Mouse (Mus musculus): ENCODE results near the gene Fat2. TPM values are rescaled to one million over a fixed set of nuclear protein-coding genes. Genes with fewer than 3 reads are reported as not detected.
A peak's percentile ranks its signal among the peaks of the same experiment; 100 is the strongest.

The Fat2 gene
- total and polyA plus RNA-seq, 3 experiments = 0.01 to 0.14 (median 0.10) TPM

DNA sequence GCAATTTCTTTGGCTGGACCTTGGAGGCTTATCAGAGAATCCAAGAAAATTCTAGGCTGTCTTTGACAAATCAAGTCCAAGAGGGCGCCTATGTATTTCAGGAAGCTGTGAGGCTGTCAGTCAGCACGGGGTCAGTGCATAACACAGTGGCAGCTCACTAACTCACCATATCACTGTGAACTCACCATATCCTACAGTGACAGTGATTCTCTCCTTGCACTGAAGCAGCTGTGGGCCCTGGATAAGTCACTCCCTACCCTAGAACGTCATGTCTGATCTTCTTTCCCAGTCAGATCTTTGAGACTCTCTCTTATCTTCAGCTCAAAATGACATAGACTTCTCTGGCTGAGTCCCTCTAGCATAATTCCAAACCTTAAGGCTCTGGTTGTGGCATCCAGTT, 96.9 kb downstream of the Fat2 start:
- no peak for DNase-seq

DNA sequence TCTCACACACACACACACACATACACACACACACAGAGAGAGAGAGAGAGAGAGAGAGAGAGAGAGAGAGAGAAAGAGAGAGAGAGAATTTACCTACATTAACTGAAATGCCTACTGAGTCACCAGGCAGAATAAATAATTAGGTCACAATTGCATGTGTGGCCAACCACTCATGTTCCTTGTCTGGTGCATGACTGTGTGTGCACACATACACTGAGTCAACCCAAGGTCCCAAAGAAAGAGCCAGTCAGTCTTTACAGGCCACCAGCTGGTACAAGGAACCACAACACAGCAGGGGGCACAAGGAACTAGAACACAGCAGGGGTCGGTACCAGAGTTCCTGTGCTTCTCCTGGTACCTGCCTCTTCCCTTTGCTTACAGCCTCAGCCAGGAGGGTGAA, 99.5 kb downstream of the Fat2 start:
- DNase-seq = peak; percentile 26

DNA sequence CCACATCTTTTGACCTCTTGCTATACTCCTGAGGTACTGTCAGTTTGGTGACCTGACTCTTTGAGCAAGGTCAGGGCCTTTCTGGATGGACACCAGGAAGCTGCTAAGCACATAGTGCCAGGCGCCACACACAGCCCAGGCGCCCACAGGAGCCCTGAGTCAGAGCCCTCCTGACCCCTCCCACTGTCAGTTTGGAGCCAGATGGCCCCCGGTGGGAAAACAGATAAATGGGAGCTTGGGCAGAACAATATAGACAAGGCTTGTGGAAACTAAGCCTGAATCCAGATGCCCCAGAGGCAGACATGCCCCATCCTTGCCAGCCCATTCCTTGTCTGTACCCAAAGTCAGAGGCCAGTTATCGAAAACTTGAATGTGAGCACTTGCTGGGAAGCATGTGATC, 101.6 kb downstream of the Fat2 start:
- DNase-seq = peak; percentile 19

DNA sequence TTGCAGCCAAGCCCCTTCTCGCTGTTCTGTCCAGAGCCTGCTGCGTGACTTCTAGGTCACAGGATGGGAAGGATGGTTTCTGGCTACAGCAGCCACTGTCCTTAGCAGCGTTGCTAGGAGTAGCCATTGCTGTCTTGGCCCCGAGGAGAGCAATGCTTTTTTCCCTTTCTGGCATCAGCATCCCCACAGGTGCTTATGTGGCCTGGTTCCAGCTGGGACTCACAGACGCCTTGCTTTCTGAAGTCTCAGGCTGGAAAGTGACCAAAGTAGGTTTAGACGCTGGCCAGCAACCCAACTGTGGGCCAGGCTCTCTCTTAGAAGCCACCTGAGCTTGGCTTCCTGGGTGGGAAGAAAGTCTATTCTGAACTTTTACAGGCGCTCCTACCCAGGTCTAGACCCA, 102.1 kb downstream of the Fat2 start:
- no peak for DNase-seq

DNA sequence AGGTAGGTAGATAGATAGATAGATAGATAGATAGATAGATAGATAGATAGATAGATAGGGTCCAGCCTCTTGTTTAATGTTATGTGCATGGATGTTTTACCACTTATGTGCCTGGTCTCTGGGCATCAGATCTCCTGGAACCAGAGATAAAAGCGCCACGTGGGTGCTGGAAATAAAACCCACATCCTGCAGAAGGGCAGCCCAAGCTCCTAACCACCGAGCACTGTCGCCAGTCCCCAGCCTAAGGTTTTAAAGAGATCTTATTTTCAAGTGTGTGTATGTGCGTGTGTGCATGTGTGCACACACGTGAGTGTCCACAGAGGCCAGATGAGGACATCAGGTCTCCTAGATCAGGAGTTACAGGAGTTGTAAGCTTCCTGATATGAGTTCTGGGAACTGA, 105.3 kb downstream of the Fat2 start:
- DNase-seq = no peak

DNA sequence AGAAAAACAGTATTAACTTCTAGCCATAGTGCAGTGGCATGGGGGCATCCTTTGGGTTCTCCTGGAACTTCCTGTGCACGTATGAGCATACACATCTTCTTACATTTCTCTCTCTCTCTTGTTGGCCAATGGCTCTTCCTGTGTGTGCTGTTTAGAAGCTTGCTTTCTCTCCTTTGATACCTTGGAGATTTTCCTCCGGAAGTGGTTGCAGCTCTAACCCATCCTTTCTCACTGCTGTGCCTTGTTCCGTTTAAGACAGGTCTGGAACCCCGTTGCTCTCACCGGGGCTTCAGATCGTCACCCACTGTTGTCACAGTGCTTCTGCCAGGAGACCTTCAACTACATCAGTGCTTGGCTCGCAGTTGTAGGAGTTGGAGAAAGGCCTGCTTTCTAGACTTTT, 115.1 kb downstream of the Fat2 start:
- DNase-seq = no peak

DNA sequence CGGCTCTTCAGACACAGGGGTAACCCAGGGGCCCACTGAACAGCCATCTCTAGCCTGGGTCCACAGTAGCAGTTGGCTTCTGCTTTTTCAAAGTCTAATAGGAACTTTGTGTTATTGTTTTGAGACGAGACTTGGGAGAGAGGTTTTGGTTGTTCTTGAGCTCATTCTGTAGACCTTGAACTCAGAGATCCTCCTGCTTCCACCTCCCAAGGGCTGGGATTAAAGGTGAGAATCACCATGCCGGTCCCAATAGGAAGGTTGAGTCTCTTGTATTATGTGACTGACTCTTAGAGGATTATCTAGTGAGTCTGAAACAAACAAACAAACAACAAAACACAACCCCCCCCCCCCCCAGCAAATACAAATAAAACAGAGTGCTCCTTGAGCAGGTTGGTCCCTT, 117.9 kb downstream of the Fat2 start:
- DNase-seq = no peak

DNA sequence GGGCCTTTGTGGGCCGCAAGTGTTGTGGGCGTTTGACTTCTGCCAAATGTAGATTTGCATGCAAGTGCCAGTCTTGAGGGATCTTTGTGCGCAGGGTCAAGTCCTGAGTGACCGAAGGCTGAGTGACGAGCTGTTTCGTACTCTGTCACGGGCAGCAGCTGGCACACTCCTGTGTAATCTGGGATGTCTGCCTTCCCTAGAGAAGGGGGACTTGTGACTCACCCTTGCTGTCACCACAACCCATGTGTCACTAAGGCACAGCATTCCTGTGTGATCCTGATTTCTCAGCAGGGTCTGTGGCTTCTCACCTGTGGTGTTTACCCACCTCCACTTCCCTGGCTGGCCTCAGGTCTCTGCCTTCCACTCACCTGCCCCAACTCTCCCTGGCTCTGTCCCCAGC, 118.5 kb downstream of the Fat2 start:
- DNase-seq = peak; percentile 33

DNA sequence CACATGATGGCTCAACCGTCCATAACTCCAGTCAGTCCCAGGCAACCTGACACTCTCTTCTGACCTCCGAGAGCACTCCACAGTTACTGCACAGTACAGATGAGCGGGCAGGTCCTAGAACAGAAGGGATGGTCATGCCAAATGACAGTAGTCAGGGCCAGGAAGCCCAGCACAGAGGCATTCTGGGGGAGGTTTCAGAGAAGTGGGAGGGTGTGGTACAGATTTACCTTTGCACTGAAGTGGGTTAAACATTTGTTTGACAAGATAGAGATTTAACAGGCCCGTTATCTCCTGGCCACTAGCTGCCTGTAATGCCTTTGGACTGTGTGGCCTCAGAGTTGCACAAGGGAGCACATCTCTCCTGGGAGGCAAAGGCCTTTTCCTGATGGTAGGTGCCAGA, 118.9 kb downstream of the Fat2 start:
- DNase-seq = no peak

DNA sequence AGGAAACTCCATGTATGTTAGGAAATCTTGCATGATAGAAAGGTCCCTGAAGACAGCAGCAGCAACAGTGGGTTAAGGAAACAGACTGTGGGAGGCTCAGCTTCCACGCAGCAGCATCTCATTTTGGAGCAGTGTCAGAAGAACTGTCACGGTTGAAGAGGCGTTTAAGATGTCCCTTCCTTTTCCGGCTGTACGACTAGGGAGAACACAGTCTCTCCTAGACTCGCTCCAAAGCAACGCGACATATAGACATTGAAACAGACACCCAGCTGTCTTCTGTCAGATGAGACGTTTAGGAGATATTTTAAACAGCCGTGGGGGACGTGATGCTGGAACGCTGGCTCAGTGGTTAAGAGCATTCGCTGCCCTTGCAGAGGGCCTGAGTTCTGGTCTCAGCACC, 119.5 kb downstream of the Fat2 start:
- DNase-seq = no peak

DNA sequence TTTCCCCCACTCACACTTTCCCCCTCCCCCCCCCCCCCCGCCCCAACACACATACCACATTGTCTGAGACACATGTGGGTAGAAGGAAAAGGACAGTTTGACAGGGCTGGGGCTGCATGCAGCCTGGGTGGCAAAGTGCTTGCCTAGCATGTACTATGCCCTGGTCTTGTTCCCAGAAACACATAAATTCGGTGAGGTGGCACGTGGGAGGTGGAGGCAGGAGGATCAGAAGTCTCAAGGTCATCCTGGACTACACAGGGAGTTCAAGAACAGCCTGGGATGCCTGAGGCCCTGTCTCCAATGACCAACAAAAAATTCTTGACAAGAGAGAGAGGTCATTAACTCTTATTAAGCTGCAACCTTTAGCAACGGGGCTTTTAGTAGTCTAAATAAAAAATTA, 120.3 kb downstream of the Fat2 start:
- no peak for DNase-seq

DNA sequence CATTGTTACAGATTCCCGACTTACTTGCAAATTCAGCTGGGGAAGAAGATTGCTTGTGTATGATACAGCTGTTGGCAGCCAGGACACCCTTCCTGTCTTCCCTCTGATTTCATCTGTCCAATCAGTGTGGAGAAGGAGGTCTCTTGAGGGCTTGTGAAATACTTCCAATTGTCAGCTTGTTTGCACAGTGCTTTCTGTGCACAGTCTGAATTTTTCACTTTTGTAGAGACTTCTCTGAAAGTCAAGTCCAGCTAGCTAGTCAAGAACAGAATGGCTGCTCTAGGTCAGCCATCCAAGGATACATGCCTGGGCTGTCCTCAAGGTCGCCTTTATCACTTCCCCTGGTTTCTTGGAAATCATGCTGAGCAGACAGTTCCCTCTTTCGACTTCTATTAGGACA, 121.4 kb downstream of the Fat2 start:
- DNase-seq = peak; percentile 37

DNA sequence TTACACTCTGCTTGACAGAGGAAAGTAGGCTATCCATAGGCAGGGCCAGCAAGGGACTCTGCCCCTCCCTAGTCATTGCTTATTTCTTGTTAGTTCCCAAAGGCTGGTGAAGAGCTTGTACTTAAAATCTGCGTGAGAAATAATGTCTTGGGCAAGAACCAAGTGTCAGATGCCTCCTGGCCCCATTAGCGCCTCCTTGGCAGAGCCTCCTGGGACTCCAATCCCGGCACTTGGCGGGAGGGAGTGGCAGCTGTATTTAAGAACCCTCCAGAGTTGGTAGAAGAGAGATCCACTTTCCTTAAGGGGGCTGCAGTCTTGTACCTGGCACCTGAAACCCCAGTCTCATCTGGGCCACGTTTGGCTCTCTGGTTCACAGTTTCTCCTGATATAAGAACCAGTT, 122.2 kb downstream of the Fat2 start:
- DNase-seq = no peak

DNA sequence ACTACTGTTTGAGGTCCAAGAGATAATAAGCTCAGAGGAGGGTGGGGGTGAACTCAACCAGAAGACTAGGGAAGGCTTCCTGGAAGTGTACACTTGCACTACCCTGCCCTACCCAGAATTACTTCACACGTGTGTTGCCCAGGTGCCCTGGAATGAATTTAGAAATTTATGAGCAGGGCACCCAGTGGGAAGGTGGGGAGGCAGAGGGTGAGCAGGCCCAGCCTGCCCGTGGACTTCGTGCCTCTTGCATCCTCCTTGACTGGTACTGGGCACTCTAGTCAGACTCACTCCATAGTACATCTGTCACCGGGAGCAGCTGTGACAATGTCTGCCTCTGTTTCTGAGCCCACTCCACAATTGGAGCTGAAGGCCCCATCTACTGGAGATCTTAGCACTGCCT, 122.8 kb downstream of the Fat2 start:
- DNase-seq = no peak

DNA sequence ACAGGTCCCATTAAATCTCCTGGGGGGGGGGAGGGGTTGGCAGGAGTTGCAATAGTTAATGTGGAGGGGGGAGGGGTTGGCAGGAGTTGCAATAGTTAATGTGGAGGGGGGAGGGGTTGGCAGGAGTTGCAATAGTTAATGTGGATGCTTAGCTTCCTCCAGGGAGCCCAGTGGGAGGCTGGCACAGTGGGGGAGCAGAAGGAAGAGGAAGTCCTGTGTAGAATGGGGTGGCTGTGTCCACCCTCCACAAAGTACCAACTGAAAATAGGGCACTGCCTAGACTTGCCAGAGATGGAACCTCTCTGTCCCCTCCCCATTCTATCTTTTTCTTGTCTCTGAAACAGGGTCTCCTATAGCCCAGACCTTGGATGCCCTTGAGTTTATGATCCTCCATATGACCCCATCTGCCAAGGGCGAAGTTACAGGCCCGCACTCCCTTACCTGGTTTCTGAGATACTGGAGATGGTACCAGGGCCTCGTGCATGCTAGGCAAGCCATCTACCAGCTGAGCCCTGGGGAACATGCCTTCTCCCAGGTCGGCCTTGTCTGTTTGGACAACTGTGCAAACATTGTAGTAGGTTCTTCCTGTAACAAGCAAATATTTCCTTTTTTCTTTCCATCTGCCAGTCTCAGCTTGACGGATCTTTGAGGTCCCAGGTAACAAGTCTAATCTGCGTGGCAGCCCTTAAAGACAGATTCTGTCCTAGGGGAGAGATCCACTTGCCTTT, 126.6 kb downstream of the Fat2 start:
- DNase-seq = no peak

DNA sequence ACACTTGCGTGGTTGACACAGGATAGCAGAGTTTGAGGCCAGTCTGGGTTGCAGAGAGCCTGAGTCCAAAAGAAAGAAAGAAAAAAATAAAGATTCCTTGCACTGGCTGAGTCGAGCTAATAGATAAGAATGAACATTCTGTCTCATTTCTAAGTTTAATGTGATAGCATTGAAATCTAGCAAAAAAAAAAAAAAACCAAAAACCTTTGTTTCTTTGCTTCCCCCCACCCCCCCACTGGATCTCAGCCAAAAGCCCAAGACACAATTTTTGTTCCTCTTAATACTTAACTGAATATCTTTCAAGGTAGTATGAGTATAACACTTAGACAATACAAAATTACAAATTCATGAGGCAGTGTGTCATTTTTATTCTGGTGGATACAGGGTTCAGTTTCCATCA, 127.3 kb downstream of the Fat2 start:
- DNase-seq = no peak

DNA sequence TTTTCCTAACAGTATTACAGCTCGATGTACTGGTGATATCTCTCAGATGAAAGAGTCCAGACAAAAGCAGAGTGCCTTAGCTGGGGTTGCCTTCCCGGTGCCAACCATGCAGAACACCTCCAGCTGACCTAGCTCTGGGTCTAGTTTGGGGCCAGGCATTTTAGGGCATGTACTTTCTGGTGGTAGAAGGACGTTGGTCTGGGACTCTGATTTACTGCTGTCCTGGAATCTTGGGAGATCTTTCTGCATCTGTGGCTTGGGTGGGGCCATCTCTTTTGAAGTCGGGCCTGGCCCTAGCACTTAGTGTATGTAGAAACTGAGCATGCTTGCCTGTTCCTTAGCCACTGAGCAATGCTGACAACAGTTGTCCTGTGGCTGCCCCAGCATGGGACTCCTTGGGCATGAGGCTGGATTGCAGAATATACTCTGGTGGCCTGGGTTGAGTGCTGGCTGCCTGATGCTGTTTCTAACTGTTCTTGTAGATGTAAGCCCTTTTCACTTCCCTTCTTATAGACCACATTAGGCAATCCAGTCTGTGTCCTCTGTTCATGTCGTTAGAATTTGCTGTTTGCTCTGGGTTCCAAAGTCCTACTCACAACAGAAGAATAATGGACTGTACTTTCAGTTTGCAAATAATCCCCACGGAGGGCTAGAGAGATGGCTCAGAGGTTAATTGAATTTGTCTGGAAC, 128.2 kb downstream of the Fat2 start:
- no peak for DNase-seq

DNA sequence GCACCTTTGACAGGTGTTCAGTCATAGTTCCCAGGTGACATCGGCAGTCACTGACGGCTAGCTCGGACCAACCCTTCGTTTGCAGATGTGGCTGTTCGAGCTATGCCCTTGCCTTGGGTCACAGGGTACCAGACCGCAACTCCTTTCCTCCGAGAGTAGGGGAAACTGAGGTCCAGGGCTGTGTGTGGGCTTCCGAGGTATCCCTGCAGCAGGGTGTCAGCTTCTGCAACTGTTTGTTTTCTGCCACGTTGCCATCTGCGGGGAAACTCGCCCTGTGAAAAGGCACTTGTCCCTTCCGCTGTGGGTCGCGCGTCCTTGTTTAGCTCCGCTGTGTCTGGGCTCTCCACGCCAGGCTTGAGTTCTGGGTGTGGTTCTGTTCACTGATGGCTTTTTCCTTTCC, 131.8 kb downstream of the Fat2 start:
- DNase-seq = peak; percentile 45

DNA sequence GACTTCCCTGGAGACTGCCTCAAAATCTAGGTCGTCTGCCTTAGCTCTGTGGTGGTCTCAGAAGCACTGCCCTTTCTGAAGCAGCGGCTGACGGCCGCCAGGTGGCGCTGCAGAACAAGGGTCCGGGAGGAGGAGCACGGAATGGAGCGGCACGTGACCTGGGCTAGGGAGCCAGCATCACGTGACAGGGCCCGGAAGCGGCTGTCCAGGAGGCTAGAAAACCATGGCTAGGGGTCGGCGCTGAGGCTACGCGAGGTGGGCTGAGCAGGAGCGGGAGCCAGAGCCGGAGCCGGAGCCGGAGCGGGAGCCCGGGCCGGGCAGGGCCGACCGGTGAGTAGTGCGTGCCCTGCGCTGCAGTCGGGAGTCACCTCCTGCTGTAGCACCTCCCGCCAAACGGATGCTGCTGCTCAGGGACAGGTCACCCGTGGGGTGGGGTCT, 132.2 kb downstream of the Fat2 start, which contains the start of gene Slc36a1:
TSS of gene Slc36a1 (plus strand) at position 192 of the 438 bp plus-strand sequence.
- peak; percentile 94 for DNase-seq
